ENCODE assay signal across 8 mouse cellular contexts in genomic region chr12:54163166-54163565, GRCm38 (mm10). TPM values are rescaled to one million over a fixed set of nuclear protein-coding genes. Genes with fewer than 3 reads are reported as not detected.
DNase-seq lines count a peak whose midpoint lies in the region; ATAC-seq and TF ChIP-seq lines count a peak whose summit lies in the region.

No protein-coding gene starts in this region.

- no peak for TF ChIP-seq EP300 in lung, postnatal 0 days (IDR thresholded peaks at IDR 0.05)
- TF ChIP-seq EP300 in liver, embryonic 14.5 days (IDR thresholded peaks at IDR 0.05; ENCODE audit: low read depth), result no peak
- TF ChIP-seq EP300 in stomach, postnatal 0 days (optimal IDR thresholded peaks at IDR 0.05), result no peak

- TF ChIP-seq CTCF in lung, postnatal 0 days (IDR thresholded peaks at IDR 0.05), result no peak
- no peak for TF ChIP-seq CTCF in forebrain, postnatal 0 days (IDR thresholded peaks at IDR 0.05; ENCODE audit: low read depth)
- no peak for TF ChIP-seq CTCF in liver, embryonic 14.5 days (IDR thresholded peaks at IDR 0.05; ENCODE audit: low read depth)
- no peak for TF ChIP-seq CTCF in stomach, postnatal 0 days (IDR thresholded peaks at IDR 0.05; ENCODE audit: low read depth)

- H3K4me2 ChIP-seq in lung, postnatal 0 days (replicated peaks; ENCODE audit: low read depth, low read length), result peak overlapping the region; percentile 61
- peak overlapping the region; percentile 46 for H3K4me2 ChIP-seq in forebrain, postnatal 0 days (ENCODE audit: low read depth)
- H3K4me2 ChIP-seq in liver, embryonic 14.5 days (ENCODE audit: low read depth), result peak overlapping the region; percentile 81
- H3K4me2 ChIP-seq in stomach, postnatal 0 days (replicated peaks; ENCODE audit: low read depth), result peak overlapping the region; percentile 59

- 0 out of 2 replicates have a peak, but pooled peaks cover 5% of the 10 kb centered on the region for H3K4me1 ChIP-seq in lung, postnatal 0 days (ENCODE audit: insufficient read depth, low read depth, low read length)
- peaks cover 7% of the 10 kb centered on the region; the same call in 1 of the 2 replicates for H3K4me1 ChIP-seq in forebrain, postnatal 0 days (ENCODE audit: insufficient read depth)
- H3K4me1 ChIP-seq in liver, embryonic 14.5 days (replicated peaks; ENCODE audit: control insufficient read depth in 2 of 2, insufficient read depth in 2 of 2, low read length in 1 of 2), result peaks cover 30 to 42% of the 10 kb centered on the region in 2 experiments
- H3K4me1 ChIP-seq in stomach, postnatal 0 days (replicated peaks; ENCODE audit: control insufficient read depth, insufficient read depth), result peaks cover 2% of the 10 kb centered on the region; the same call in 1 of the 2 replicates

- no peak overlapping the region for H3K9ac ChIP-seq in lung, postnatal 0 days (replicated peaks; ENCODE audit: low read depth)
- H3K9ac ChIP-seq in forebrain, postnatal 0 days, result no peak overlapping the region
- peak overlapping the region; percentile 77 for H3K9ac ChIP-seq in liver, embryonic 14.5 days (replicated peaks)
- peak overlapping the region; percentile 47 for H3K9ac ChIP-seq in stomach, postnatal 0 days (ENCODE audit: low read length)

- no peaks in the 10 kb centered on the region for H3K9me3 ChIP-seq in lung, postnatal 0 days (ENCODE audit: low read length)
- H3K9me3 ChIP-seq in forebrain, postnatal 0 days (ENCODE audit: low read length), result no peaks in the 10 kb centered on the region
- H3K9me3 ChIP-seq in liver, embryonic 14.5 days (ENCODE audit: control insufficient read depth, low read length), result no peaks in the 10 kb centered on the region
- H3K9me3 ChIP-seq in stomach, postnatal 0 days (ENCODE audit: control insufficient read depth, low read length), result no peaks in the 10 kb centered on the region

- no peaks in the 10 kb centered on the region for H3K36me3 ChIP-seq in lung, postnatal 0 days (ENCODE audit: insufficient read depth, low read length)
- H3K36me3 ChIP-seq in forebrain, postnatal 0 days (ENCODE audit: insufficient read depth), result no peaks in the 10 kb centered on the region
- no peaks in the 10 kb centered on the region for H3K36me3 ChIP-seq in liver, embryonic 14.5 days (replicated peaks; ENCODE audit: control insufficient read depth, insufficient read depth, low read depth)
- H3K36me3 ChIP-seq in stomach, postnatal 0 days (ENCODE audit: control insufficient read depth, insufficient read depth, low read length), result no peaks in the 10 kb centered on the region

- H3K4me3 ChIP-seq in lung, postnatal 0 days (ENCODE audit: low read depth, low read length), result peak overlapping the region; percentile 23; the same call in 1 of the 2 replicates
- H3K4me3 ChIP-seq in forebrain, postnatal 0 days (ENCODE audit: low read depth, low read length), result peak overlapping the region; percentile 23
- peak overlapping the region; percentile 40 for H3K4me3 ChIP-seq in liver, embryonic 14.5 days (ENCODE audit: insufficient read depth in 1 of 2, low read depth in 2 of 2, low read length in 2 of 2)
- peak overlapping the region; percentile 29; the same call in 1 of the 2 replicates for H3K4me3 ChIP-seq in stomach, postnatal 0 days (ENCODE audit: low read depth, low read length)

- peak; percentile 32 for DNase-seq in lung, postnatal 0 days (ENCODE audit: low spot score)
- no peak for DNase-seq in lung, postnatal 36 days
- no peak for DNase-seq in forebrain, postnatal 0 days
- no peak for DNase-seq in liver, embryonic 14.5 days (ENCODE audit: low read depth in 3 of 3, low spot score in 3 of 3)
- no peak for DNase-seq in stomach, postnatal 0 days (ENCODE audit: low spot score)
- DNase-seq in cerebellum, adult 11-12 months, result no peak
- DNase-seq in frontal cortex, postnatal 10 days (ENCODE audit: low spot score in 2 of 2), result no peak
- no peak for DNase-seq in cerebellum, postnatal 4 days (ENCODE audit: low spot score in 2 of 2)

- no peak for ATAC-seq in lung, postnatal 0 days
- no peak for ATAC-seq in forebrain, postnatal 0 days
- peak; percentile 38; the same call in 1 of the 2 replicates for ATAC-seq in liver, embryonic 14.5 days (ENCODE audit: insufficient read depth)
- ATAC-seq in stomach, postnatal 0 days (ENCODE audit: low FRiP score, low TSS enrichment), result no peak

- WGBS in lung, postnatal 0 days, result 9% methylated on average over 4 of the region's 4 CpGs
- 28% methylated on average over 4 of the region's 4 CpGs for WGBS in forebrain, postnatal 0 days
- 7% methylated on average over 4 of the region's 4 CpGs for WGBS in liver, embryonic 14.5 days (ENCODE audit: insufficient replicate concordance)
- 15% methylated on average over 4 of the region's 4 CpGs for WGBS in stomach, postnatal 0 days

- H3K27me3 ChIP-seq in lung, postnatal 0 days (replicated peaks; ENCODE audit: insufficient read depth, low read length), result no peaks in the 10 kb centered on the region
- peaks cover 3% of the 10 kb centered on the region; the same call in 1 of the 2 replicates for H3K27me3 ChIP-seq in forebrain, postnatal 0 days (ENCODE audit: insufficient read depth, low read length)
- H3K27me3 ChIP-seq in liver, embryonic 14.5 days (ENCODE audit: control insufficient read depth, insufficient read depth, low read length), result no peaks in the 10 kb centered on the region; the same call in 1 of the 2 replicates
- H3K27me3 ChIP-seq in stomach, postnatal 0 days (ENCODE audit: control insufficient read depth, insufficient read depth, low read length), result no peaks in the 10 kb centered on the region

- H3K27ac ChIP-seq in lung, postnatal 0 days (ENCODE audit: low read length), result peak overlapping the region; percentile 52; the same call in 1 of the 2 replicates
- no peak overlapping the region for H3K27ac ChIP-seq in forebrain, postnatal 0 days (ENCODE audit: low read depth, low read length)
- H3K27ac ChIP-seq in liver, embryonic 14.5 days, result peak overlapping the region; percentile 88
- peak overlapping the region; percentile 31 for H3K27ac ChIP-seq in stomach, postnatal 0 days (replicated peaks)

RNA-seq across cellular contexts. Expression of gene Egln3, which starts 40.5 kb away (rescaled TPM):
- polyA plus RNA-seq in lung, postnatal 0 days (2015; fragmentation: Nextera tagmentation; extraction: Ambion mirVana), result 5.2 and 5.4 TPM in 2 replicates
- total RNA-seq in forebrain, postnatal 0 days (2014; rRNA removed), result 8.6 and 11.8 TPM in 2 replicates
- polyA plus RNA-seq in forebrain, postnatal 0 days (2015; fragmentation: Nextera tagmentation; extraction: Ambion mirVana), result 5.2 and 5.6 TPM in 2 replicates
- 0.96 and 1.1 TPM in 2 replicates for polyA plus RNA-seq in liver, embryonic 14.5 days (2012; rRNA removed)
- polyA plus RNA-seq in liver, embryonic 14.5 days (2014; fragmentation: Nextera tagmentation; extraction: Ambion mirVana), result 0.99 and 1.5 TPM in 2 replicates
- polyA plus RNA-seq in stomach, postnatal 0 days (2015; fragmentation: Nextera tagmentation; extraction: Ambion mirVana), result 78.8 and 80.3 TPM in 2 replicates

Comparison
In these comparisons a context has a peak if more than half of its experiments do, and no peak if none do; other contexts are left out.
1. H3K9ac ChIP-seq: peak in liver, embryonic 14.5 days (single experiment) and stomach, postnatal 0 days (single experiment); none in lung, postnatal 0 days (single experiment) and forebrain, postnatal 0 days (single experiment).
2. RNA of gene Egln3, which starts 40.5 kb away (polyA plus RNA-seq): 78.8 to 80.3 TPM in stomach, postnatal 0 days; 5.2 to 5.4 TPM in lung, postnatal 0 days, 5.2 to 5.6 TPM in forebrain, postnatal 0 days and 0.96 to 1.5 TPM in liver, embryonic 14.5 days; every median in the first group is over 10 times any median in the second.
3. Peak in every context shown above with its lines, with median percentiles within 50 percentile points of each other: H3K4me2 ChIP-seq and H3K4me3 ChIP-seq.